Mouse (Mus musculus): ENCODE results near the gene Timm9. TPM values are rescaled to one million over a fixed set of nuclear protein-coding genes. Genes with fewer than 3 reads are reported as not detected.

Gene Timm9
- 6.0 and 10.9 TPM in 2 replicates for polyA plus RNA-seq (2012; rRNA removed; ENCODE audit: low replicate concordance)

GRCm38 (mm10) chr12:71136130-71136973, at the start of gene Timm9, which contains the start of gene 2700049A03Rik:
Timm9 (minus strand) TSS chr12:71136684.
2700049A03Rik (plus strand) TSS chr12:71136848.

GRCm38 (mm10) chr12:71111331-71111730, 25.2 kb downstream of the Timm9 start, which contains the start of gene Tomm20l:
Tomm20l (plus strand) TSS chr12:71111428.

Other genes starting within 250 kb of the Timm9 start
- 3.6 and 4.0 TPM in 2 replicates for gene Actr10, start 198.8 kb downstream of the Timm9 start, polyA plus RNA-seq (2012; rRNA removed; ENCODE audit: low replicate concordance)
- 3.7 and 4.7 TPM in 2 replicates for gene Psma3, start 162.1 kb downstream of the Timm9 start, polyA plus RNA-seq (2012; rRNA removed; ENCODE audit: low replicate concordance)
- gene Arid4a, start 120.7 kb downstream of the Timm9 start, polyA plus RNA-seq (2012; rRNA removed; ENCODE audit: low replicate concordance), result 0.57 and 0.99 TPM in 2 replicates
- gene Tomm20l, start 25.3 kb downstream of the Timm9 start, polyA plus RNA-seq (2012; rRNA removed; ENCODE audit: low replicate concordance), result not detected in 2 replicates
- gene 2700049A03Rik, start 164 bp upstream of the Timm9 start, polyA plus RNA-seq (2012; rRNA removed; ENCODE audit: low replicate concordance), result 0.81 and 0.98 TPM in 2 replicates
- 3.5 and 4.0 TPM in 2 replicates for gene Dact1, start 173.2 kb upstream of the Timm9 start, polyA plus RNA-seq (2012; rRNA removed; ENCODE audit: low replicate concordance)

Measured in duodenum, adult 2 months (tissue).